Mouse (Mus musculus) spleen, adult 2 months (tissue): ENCODE measurements around the gene Adcy5.

Source experiments
- CTCF ChIP-seq: fragments of 200-500 bp; IDR thresholded peaks from 2 replicates; pipeline ENCODE4 v1.5.1; 2011; ENCODE audit warnings: mild to moderate bottlenecking, inconsistent platforms; ENCODE audit not compliant: insufficient read depth, insufficient read length, insufficient replicate concordance; ENCODE audit errors: extremely low read depth
- POLR2A ChIP-seq: fragments of 200-500 bp; IDR thresholded peaks from 2 replicates; pipeline ENCODE4 v1.6.1; 2011; ENCODE audit warnings: low read depth, low read length, inconsistent platforms

DNA sequence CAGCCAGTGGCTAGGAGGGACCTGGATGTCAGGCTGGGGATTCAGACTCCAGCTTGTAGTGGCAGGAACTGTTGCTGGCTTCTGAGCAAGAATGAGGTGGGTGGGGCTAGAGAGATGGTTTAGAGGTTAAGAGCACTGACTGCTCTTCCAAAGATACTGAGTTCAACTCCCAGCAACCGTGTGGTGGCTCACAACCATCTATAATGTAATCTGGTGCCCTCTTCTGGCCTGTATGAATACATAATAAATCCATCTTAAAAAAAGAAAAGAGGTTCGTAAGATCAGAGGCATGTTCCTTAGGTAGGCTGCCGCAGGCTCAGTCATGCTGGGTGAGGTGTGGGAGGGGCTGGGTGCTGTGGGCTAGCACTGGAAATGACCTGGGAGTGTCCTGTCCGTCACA lies 116.9 kb downstream of the Adcy5 start:
- TF ChIP-seq CTCF (no peak), POLR2A (no peak)
